Mouse (Mus musculus): ENCODE results near the gene Spa17. TPM values are rescaled to one million over a fixed set of nuclear protein-coding genes. Genes with fewer than 3 reads are reported as not detected.

Spa17 gene
- polyA plus RNA-seq, 1 experiment from 2014 or later: 3.4 TPM

DNA sequence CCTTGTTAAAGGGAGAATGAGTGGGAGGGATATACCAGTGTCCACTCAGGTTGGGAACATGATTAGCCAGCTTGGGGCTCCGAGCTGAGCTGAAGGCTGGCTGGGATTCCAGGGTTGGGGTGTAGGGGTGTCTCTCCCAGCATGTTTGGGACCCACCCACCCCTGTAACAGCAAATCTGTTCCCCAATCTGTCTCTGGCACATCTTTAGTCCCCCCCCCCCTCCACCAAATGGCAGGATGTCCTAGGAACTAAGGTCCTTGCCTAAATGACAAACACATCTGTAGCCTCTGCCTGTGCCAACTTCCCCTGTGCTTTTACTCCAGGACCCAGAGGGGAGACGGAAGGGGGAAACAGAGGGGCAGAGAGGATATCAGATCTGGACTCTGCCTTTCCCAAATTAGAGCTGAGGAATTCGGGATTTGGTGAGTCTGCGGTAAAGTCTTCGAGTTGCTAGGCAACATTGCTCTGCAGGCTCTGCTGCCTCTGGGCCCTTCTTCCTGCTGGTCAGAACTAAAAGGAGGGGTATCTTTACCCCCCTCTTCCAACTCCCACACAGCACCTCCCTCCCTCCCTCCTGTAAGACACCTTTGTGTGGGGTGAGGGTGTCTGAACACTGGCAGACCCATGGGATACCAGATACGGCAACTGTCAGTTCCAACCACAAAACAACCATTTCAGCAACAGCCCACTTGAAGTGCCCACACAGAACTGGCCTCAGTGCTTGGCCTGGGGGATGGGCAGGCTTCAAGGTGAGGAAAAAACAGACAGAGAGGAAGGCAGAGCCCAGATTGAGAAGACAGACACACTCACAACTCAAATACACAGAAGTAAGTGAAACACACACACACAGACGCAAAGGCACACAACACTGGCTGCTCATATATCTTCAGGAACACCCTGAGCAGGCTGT, 58.4 kb downstream of the Spa17 start, which contains the start of gene Siae:
Gene Siae, plus strand, starts transcription at position 861 of the 911 bp plus-strand sequence.
- no peaks in the 10 kb centered on the region for H3K9me3 ChIP-seq (ENCODE audit: control insufficient read depth, low read length)
- H3K4me3 ChIP-seq (ENCODE audit: low read length): no peak within 1 kb of the TSS
- H3K9ac ChIP-seq (ENCODE audit: low read depth, low read length): no peak within 1 kb of the TSS
- H3K27me3 ChIP-seq (replicated peaks; ENCODE audit: control insufficient read depth, insufficient read depth, low read length): peaks cover 30% of the 10 kb centered on the region
- no peak within 1 kb of the TSS for H3K27ac ChIP-seq (ENCODE audit: low read length)
- H3K36me3 ChIP-seq (ENCODE audit: control insufficient read depth, insufficient read depth, low read length): no peaks in the 10 kb centered on the region
- WGBS: 33% methylated on average over 7 of the region's 7 CpGs
- H3K4me1 ChIP-seq (ENCODE audit: control insufficient read depth, insufficient read depth, low read length): peaks cover 10% of the 10 kb centered on the region; the same call in 1 of the 2 replicates
- no peak within 1 kb of the TSS for H3K4me2 ChIP-seq (ENCODE audit: low read depth, low read length)
- ATAC-seq: no peak

DNA sequence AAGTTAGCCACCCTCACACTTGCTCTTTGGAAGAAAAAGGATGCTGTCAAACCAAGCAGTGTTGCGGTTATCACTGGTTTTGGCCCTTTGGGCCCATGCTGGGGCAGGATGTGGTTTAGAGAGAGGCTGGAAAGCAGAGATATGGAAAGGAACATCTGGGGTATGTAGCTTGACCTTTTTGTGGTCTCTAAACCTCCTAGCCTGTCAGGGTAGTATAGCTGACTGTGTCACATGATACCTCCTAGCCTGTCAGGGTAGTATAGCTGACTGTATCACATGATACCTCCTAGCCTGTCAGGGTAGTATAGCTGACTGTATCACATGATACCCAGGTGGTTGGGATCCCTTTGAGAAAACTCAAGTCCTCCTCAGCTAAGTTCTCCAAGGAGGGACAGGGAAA, 59.2 kb downstream of the Spa17 start:
- Histone ChIP-seq H3K4me3 (ENCODE audit: low read length) (no peak overlapping the region), H3K4me2 (ENCODE audit: low read depth, low read length) (no peak overlapping the region), H3K9me3 (ENCODE audit: control insufficient read depth, low read length) (no peaks in the 10 kb centered on the region), H3K9ac (ENCODE audit: low read depth, low read length) (no peak overlapping the region), H3K27me3 (replicated peaks; ENCODE audit: control insufficient read depth, insufficient read depth, low read length) (peaks cover 35% of the 10 kb centered on the region), H3K4me1 (ENCODE audit: control insufficient read depth, insufficient read depth, low read length) (peaks cover 10% of the 10 kb centered on the region; the same call in 1 of the 2 replicates), H3K27ac (ENCODE audit: low read length) (no peak overlapping the region), H3K36me3 (ENCODE audit: control insufficient read depth, insufficient read depth, low read length) (no peaks in the 10 kb centered on the region)
- ATAC-seq: no peak
- 68% methylated on average over 1 of the region's 1 CpGs for WGBS

Other genes starting within 250 kb of the Spa17 start
- gene Hepacam, start 246.4 kb downstream of the Spa17 start, polyA plus RNA-seq (2015; fragmentation: Nextera tagmentation; extraction: Ambion mirVana): 0.05 and 0.09 TPM in 2 replicates
- 11.7 and 13.9 TPM in 2 replicates for gene Robo4, start 211.8 kb downstream of the Spa17 start, polyA plus RNA-seq (2015; fragmentation: Nextera tagmentation; extraction: Ambion mirVana)
- gene Robo3, start 180.5 kb downstream of the Spa17 start, polyA plus RNA-seq (2015; fragmentation: Nextera tagmentation; extraction: Ambion mirVana): 0.07 TPM in 1 of 2 replicates, not detected in the other
- gene Msantd2, start 124.4 kb downstream of the Spa17 start, polyA plus RNA-seq (2015; fragmentation: Nextera tagmentation; extraction: Ambion mirVana): 8.1 and 10.9 TPM in 2 replicates
- 49.2 and 49.4 TPM in 2 replicates for gene Esam, start 85.6 kb downstream of the Spa17 start, polyA plus RNA-seq (2015; fragmentation: Nextera tagmentation; extraction: Ambion mirVana)
- gene Vsig2, start 74.5 kb downstream of the Spa17 start, polyA plus RNA-seq (2015; fragmentation: Nextera tagmentation; extraction: Ambion mirVana): 1.5 and 3.1 TPM in 2 replicates
- 2.2 and 2.3 TPM in 2 replicates for gene Nrgn, start 60.8 kb downstream of the Spa17 start, polyA plus RNA-seq (2015; fragmentation: Nextera tagmentation; extraction: Ambion mirVana)
- 16.6 and 20.5 TPM in 2 replicates for gene Siae, start 58.0 kb downstream of the Spa17 start, polyA plus RNA-seq (2015; fragmentation: Nextera tagmentation; extraction: Ambion mirVana)
- gene Tbrg1, start 43.6 kb upstream of the Spa17 start, polyA plus RNA-seq (2015; fragmentation: Nextera tagmentation; extraction: Ambion mirVana): 191 and 203 TPM in 2 replicates
- gene Panx3, start 55.5 kb upstream of the Spa17 start, polyA plus RNA-seq (2015; fragmentation: Nextera tagmentation; extraction: Ambion mirVana): not detected in 2 replicates
- gene Olfr160, start 102.5 kb upstream of the Spa17 start, polyA plus RNA-seq (2015; fragmentation: Nextera tagmentation; extraction: Ambion mirVana): not detected in 2 replicates
- not detected in 2 replicates for gene Olfr874, start 131.4 kb upstream of the Spa17 start, polyA plus RNA-seq (2015; fragmentation: Nextera tagmentation; extraction: Ambion mirVana)
- not detected in 2 replicates for gene Olfr875, start 158.1 kb upstream of the Spa17 start, polyA plus RNA-seq (2015; fragmentation: Nextera tagmentation; extraction: Ambion mirVana)
- gene Olfr876, start 189.3 kb upstream of the Spa17 start, polyA plus RNA-seq (2015; fragmentation: Nextera tagmentation; extraction: Ambion mirVana): not detected in 2 replicates
- not detected in 2 replicates for gene Olfr877, start 240.5 kb upstream of the Spa17 start, polyA plus RNA-seq (2015; fragmentation: Nextera tagmentation; extraction: Ambion mirVana)